Mouse (Mus musculus) E14TG2a.4 (cell line): ENCODE data around the gene Olfr1143.

Source experiments
- CTCF ChIP-seq: conservative IDR thresholded peaks from 2 replicates; pipeline ENCODE4 v1.5.1; 2014; ENCODE audit warnings: low read length
- NANOG ChIP-seq: IDR thresholded peaks from 2 replicates; pipeline ENCODE4 v1.6.1; 2014; ENCODE audit warnings: borderline replicate concordance, low read length, mixed read lengths
- POU5F1 ChIP-seq: IDR thresholded peaks from 2 replicates; pipeline ENCODE4 v1.6.1; 2014; ENCODE audit warnings: low read length, borderline replicate concordance

- TF ChIP-seq CTCF (no peak), NANOG (no peak), POU5F1 (no peak)
Measured at GRCm38 (mm10) chr2:87843693-87844092, 43.3 kb downstream of the Olfr1143 start, which contains the start of gene Olfr1150-ps1.
